Mouse (Mus musculus): ENCODE measurements around the gene Fbxw4.

DNA sequence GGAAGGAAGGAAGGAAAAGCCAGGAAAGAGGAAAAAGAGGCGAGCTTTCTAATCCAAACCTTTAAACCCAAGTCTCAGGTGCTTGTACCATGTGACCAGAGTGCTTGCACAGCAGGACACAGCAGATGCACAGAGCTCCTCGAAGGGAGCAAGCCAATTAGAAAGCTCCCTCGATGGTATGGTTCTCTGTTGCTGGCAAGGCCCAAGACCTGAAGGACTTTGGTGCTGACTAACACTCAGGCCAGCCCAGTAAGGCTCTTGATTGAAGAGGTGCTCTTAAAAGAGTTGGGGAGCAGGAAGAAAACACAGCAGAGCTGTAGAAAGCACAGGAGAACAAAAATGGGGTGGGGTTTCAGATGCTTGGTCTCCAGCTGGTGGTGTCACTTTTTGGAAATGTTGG is 48.6 kb upstream of the Fbxw4 start:
- TF ChIP-seq EP300 (IDR thresholded peaks at IDR 0.05; ENCODE audit: insufficient read depth, low read depth, low read length) (no peak), CTCF (IDR thresholded peaks at IDR 0.05; ENCODE audit: low read depth, low read length) (no peak)
